Mouse (Mus musculus) megakaryocyte, adult 5-6 weeks (primary cell): ENCODE results near the gene Susd6. TPM values are rescaled to one million over a fixed set of nuclear protein-coding genes. Genes with fewer than 3 reads are reported as not detected.

ENCODE experiments used
- ATAC-seq: 2 replicates; pipeline ENCODE4 v1.8.0; 2016; ENCODE audit warnings: mild to moderate bottlenecking, inconsistent platforms; ENCODE audit not compliant: poor library complexity, severe bottlenecking
- total RNA-seq, 2 experiments: library from RNA; stranded (forward) in 1 of 2; stranded (reverse) in 1 of 2; fragments of 153-499, 151-499 nt in 1 of 2; fragments of 221-1000, 200-1000 nt in 1 of 2; gene quantifications; 2 replicates each; pipeline versions ENCODE4 v1.2.3 to v1.2.4; 2015 to 2017

The Susd6 gene
- total RNA-seq, 2 experiments from 2014 or later, result 26.9 to 38.3 TPM

- ATAC-seq, result no peak
Observed at GRCm38 (mm10) chr12:80834156-80834900, 44.0 kb downstream of the Susd6 start.

DNA sequence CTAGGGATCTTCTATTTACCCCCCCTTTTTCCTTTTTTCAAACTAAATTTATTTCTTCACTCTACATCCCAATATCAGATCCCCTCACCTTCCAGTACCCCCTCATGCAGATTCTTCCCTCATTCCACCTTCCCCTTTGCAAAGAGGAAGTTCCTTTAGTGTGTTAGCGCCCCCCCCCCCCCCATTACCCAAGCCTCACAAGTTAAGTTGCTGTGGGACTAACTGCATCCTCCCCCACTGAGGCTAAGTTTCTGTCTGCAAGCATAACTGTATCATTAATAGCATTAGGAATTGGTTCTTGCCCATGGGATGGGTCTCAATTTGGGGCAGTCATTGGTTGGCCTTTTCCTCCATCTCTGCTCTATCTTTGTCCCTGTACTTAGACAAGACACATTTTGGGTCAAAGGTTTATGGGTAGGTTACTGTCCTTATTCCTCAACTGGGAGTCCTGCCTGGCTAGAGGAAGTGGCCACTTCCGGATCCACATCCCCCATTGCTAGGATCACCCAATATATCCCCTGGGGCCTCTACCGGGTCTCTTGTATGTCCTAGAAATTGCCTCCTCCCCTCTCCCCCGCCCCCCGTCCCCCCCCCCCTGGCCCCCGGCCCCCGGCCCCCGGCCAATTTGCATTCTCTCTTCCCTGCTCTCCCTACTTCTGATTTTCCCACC is 44.7 kb downstream of the Susd6 start:
- peak; percentile 63 for ATAC-seq

DNA sequence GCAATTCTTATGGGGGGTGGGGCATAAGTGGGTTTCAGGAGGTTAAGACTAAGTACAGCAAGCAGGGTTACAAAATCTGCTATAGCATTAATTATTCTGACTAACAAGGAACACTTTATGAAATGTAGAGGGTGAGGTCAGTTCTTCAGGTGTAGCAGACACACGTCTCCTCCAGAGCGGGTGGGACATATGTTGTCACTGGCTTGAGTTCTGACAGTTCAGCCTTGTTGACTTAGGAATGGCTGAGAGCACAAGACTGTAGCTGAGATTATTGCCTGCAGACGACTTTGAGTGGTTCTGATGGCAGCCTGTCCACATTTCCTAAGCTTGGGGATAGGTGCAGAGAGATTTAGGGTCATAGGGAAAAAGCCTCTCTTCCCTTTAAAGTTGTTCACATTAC is 47.3 kb downstream of the Susd6 start:
- no peak for ATAC-seq

- no peak for ATAC-seq
Observed at GRCm38 (mm10) chr12:80838271-80838670, 48.0 kb downstream of the Susd6 start.

GRCm38 (mm10) chr12:80838787-80839186 is 48.5 kb downstream of the Susd6 start:
- peak; percentile 45 for ATAC-seq

DNA sequence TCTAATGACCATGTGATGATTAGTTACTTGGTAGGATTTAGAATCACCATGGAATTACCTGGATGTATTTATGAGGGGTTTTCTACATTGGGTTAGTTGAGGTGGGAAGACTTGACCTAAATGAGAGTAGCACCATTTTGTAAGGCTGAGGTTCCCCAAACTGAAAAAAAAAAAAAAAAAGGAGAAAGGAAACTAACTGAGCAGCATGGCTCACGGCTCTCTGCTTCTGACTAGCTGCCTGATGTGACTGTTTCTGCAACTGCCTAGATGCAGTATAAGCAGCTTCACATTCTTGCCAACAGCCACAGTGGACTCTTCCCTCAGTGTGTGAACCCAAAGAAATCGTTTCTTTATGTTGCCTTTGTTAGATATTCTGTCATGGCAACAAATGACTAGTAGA is 49.3 kb downstream of the Susd6 start:
- peak; percentile 69 for ATAC-seq

- no peak for ATAC-seq
Observed at GRCm38 (mm10) chr12:80841618-80842017, 51.3 kb downstream of the Susd6 start.

- ATAC-seq, result no peak
Observed at GRCm38 (mm10) chr12:80842609-80843008, 52.3 kb downstream of the Susd6 start.

DNA sequence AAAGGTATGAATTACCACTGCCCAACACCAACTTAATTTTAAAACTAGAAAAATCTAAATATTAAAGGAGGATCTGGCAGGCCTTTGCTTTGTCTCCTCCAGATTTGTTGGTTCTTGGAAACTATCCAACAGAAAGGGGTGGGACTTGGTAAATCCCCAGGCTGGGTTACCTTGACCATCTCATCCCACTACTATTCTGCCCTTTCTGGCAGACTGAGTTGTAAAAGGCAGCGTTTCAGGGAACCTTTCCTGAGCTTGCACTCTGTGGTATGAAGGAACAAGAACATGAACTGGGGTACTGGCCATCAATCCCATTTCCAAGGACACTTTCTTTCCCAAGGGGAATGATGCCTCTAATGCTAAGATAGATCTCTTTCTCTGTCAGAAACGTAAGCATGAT is 52.9 kb downstream of the Susd6 start:
- no peak for ATAC-seq

DNA sequence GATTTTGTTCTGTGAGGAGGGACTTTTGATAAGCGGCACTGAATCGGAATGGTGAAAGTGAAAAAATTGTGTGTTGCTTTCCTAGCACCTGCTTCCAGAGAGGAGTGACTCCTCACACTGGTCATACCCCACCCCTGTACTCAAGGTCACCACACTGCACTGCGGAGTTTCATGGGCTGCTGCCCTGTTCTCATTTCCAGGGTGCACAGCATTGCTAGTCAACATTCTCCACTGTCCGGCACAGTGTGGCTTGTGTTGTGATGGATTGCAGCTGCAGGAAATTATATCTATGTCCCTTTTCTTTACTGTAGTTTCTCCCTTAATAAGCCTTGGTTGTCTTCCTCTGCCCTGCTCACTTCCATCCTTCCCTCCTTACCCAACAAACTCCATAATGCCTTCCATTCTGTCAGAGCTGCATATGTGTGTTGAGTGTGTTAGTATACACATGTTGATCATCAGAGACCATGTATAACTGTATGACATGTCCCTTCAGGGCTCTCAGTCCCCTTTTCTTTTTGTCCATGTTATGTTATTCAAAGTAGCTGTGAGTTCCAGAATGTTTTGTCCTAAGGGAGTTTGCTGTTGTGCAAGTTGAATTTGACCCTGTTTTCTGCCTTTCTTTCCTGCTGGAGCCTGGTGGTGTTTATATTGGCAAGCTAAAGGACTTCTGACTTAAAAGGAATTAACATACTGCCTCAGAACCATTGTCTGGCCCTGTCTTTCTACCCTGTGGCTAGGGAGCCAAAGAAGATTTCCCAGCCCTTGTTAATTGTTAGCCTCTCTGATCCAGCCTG is 53.5 kb downstream of the Susd6 start:
- ATAC-seq, result no peak

GRCm38 (mm10) chr12:80845901-80846300 is 55.6 kb downstream of the Susd6 start:
- no peak for ATAC-seq

DNA sequence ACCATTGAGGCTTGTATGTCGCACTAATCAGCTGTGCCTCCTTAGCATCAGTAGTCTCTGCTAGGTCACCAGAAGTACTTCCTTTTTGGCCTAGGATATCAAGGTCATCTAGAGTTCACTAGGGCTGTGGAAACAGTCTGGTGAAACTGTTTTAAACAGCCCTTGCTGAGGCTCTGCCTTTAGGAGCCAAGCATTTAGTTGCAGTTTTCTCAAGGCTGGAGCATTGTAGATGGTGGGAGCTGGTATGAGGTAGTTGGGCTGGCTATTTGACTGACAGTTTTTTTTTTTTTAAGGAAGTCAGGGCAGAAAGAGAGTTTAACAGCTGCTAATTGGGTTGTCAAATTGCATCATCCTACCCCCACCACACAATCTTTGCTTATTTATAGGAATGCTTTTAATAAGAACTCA is 56.6 kb downstream of the Susd6 start:
- ATAC-seq, result peak; percentile 96

DNA sequence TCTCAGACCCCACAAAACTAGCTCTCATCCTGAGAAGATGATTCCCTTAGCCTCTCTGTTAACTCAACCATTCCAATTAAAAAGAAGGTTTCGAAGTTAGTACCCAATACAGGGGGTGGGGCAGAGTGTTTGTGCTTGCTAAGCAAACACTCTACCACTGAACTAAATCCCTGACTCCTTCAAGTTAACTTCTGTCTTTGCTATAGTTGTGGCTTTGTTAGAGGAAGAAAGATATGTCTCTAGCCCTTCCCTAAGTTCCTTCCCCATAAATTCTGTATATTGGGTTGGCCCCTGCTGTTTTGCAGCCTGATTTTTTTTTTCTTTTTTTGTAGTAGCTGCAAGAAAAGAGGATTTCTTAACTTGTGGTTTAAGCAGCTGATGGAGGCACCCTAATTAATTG is 61.7 kb downstream of the Susd6 start:
- ATAC-seq, result peak; percentile 62

DNA sequence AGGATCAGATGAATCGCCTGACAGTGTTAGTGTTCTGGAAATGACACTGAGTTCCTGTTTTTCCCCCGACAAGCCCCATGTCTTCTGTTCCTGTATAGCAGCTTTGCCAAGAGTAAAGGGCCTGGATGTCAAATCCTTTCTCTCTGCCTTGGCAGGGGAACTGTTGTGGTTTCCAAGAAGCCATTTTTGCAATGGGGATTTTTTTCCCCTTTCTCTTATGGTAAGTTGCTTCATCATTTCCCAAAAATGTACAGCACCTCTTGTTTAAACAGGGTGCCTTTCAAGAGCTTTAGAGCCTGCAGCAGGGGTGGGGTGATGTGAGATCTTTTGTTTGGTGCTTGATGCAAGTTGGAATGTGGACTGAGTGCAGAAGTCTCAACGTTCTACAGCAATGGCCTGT is 63.4 kb downstream of the Susd6 start:
- ATAC-seq, result peak; percentile 73

DNA sequence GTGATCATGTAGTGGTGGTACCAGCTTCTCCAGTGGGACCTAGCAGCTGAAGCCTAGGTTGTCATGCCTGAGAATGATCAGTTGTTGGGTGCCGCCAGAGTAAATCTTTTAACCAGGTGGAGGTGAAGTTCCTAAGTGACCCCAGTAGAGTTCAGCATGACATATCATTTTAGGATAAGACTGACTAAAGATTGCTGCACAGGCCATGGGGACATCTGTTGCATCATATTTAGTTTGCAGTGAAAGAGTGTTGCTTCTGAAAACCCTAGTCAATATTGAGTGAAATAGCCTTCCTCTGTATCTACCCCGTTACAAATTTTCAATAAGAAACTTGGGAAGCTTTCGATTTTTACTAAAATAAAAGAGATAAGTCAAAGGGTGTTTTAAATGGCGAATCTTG is 64.4 kb downstream of the Susd6 start:
- peak; percentile 51; the same call in 1 of the 2 replicates for ATAC-seq

DNA sequence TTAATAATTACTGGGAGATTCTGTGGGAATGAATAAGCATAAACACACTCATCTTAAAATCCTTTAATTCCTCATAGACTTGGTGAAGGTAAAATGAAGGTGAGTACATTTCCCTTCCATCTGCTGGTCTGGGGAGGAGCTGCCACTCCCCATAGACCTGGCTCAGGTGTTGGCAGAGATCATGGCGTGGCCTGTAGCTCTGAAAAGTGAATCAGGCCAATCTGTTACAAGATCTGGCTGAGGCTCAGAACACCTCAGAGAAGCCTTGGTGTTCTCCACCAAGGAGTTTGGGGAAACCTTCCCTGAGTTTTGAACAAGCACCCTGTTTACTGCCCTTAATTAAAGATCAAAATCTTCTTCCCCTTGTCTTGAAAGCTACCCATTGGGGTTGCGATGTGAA is 64.8 kb downstream of the Susd6 start:
- peak; percentile 39; the same call in 1 of the 2 replicates for ATAC-seq

- ATAC-seq, result no peak
Observed at GRCm38 (mm10) chr12:80855581-80855980, 65.3 kb downstream of the Susd6 start.

- no peak for ATAC-seq
Observed at GRCm38 (mm10) chr12:80857636-80858293, 67.5 kb downstream of the Susd6 start.

GRCm38 (mm10) chr12:80858307-80858706 is 68.0 kb downstream of the Susd6 start:
- no peak for ATAC-seq

DNA sequence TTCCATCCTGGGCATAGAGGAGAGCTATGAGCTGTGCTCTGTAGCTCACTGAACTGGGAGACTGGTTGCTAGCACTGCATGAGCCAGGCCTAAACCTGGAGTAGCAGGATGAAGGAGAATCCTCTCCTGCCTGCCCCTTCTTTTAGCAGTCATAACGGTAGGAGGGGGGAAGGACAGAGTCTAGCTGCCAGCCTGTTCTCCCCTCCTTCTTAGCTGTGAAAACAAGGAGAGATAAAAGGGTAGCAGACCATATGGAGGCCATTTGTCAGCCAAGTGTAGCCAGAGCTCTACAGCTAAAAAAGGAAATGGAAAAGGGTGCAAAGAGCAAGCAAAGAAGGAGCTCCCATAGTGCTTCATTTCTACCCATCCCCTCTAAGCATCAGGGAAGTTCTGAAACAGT is 71.6 kb downstream of the Susd6 start:
- no peak for ATAC-seq

- no peak for ATAC-seq
Observed at GRCm38 (mm10) chr12:80863370-80863769, 73.1 kb downstream of the Susd6 start.
